Mouse (Mus musculus): ENCODE data around the gene Ostm1. TPM values are rescaled to one million over a fixed set of nuclear protein-coding genes. Genes with fewer than 3 reads are reported as not detected.
A peak's percentile ranks its signal among the peaks of the same experiment; 100 is the strongest.

Ostm1 gene
- total RNA-seq, 2 experiments from 2014 or later, result 53.0 to 54.7 TPM

DNA sequence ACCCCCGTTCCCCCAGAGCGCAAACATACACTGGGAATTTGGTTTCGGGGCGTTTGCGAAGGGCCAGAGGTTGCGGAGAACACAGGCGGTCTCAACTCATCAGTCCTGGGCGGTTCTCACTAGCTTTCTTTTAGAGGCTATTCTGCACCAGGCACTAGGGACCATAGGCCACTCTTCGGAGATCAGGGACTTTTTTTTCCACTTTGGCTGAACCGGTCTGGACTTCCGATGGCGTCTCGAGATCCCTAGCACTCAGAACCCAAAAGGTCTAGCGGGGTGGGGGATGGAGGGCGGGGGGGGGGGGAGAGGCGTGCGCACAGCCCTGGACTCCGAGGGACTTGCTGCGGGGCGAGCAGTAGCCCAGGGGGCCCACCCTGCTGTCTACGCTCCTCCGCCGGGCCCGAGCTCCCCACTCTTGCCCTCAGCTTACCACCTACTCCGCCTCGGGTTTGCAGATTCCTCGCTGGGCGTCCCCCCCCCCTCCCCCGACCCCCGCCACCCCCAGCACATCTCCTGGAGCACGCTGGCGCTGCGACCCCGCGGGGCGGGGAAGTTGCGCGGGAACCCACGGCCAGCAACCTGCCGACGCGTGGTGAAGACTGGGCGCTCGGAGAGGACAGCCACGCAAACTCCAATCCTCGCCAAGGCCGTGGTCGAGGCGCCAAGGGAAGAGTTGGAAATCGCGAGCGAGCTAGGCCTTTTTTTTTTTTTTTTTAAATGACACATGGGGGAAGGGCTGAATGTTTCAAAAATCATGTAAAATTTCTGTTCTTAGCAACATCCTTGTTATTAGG, 52.1 kb downstream of the Ostm1 start:
- no peak overlapping the region for H3K27ac ChIP-seq
- TF ChIP-seq CTCF (conservative IDR thresholded peaks at IDR 0.05), result no peak
- peak overlapping the region; percentile 27; the same call in 1 of the 2 replicates for H3K4me3 ChIP-seq
- DNase-seq (ENCODE audit: low spot score in 2 of 2), result no peak

GRCm38 (mm10) chr10:42636360-42637182, 52.9 kb downstream of the Ostm1 start:
- Histone ChIP-seq H3K4me3 (no peak overlapping the region), H3K27ac (no peak overlapping the region)
- no peak for TF ChIP-seq CTCF (conservative IDR thresholded peaks at IDR 0.05)
- no peak for DNase-seq (ENCODE audit: low spot score in 2 of 2)

- Histone ChIP-seq H3K4me3 (no peak overlapping the region), H3K27ac (no peak overlapping the region)
- DNase-seq (ENCODE audit: low spot score in 2 of 2), result peak; percentile 35 to 77
- peak; percentile 81 for TF ChIP-seq CTCF (conservative IDR thresholded peaks at IDR 0.05)
Measured at GRCm38 (mm10) chr10:42637183-42637788, 53.7 kb downstream of the Ostm1 start.

- DNase-seq (ENCODE audit: low spot score in 2 of 2), result no peak
- no peak overlapping the region for H3K27ac ChIP-seq
- no peak for TF ChIP-seq CTCF (conservative IDR thresholded peaks at IDR 0.05)
- H3K4me3 ChIP-seq, result no peak overlapping the region
Measured at GRCm38 (mm10) chr10:42639856-42640255, 56.2 kb downstream of the Ostm1 start.

DNA sequence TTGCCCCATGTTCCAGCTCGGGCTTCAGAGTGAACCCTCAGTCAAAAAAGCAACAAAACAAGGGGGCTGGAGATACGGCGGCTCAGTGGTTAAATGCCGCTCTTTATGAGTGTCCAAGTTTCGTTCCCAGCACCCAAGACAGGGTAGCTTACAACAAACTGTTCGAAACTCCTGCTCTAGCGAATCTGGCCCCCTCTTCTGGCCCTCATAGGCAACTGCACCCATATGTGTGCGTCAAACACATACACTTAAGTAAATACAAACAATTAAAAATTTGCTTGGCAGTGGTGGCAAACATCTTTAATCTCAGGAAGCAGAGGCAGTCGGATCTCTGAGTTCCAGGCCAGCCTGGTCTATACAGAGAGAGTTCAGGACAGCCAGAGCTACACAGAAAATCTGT, 60.0 kb downstream of the Ostm1 start:
- H3K4me3 ChIP-seq, result no peak overlapping the region
- no peak overlapping the region for H3K27ac ChIP-seq
- no peak for DNase-seq (ENCODE audit: low spot score in 2 of 2)
- TF ChIP-seq CTCF (conservative IDR thresholded peaks at IDR 0.05), result peak; percentile 34; the same call in 1 of the 2 replicates

DNA sequence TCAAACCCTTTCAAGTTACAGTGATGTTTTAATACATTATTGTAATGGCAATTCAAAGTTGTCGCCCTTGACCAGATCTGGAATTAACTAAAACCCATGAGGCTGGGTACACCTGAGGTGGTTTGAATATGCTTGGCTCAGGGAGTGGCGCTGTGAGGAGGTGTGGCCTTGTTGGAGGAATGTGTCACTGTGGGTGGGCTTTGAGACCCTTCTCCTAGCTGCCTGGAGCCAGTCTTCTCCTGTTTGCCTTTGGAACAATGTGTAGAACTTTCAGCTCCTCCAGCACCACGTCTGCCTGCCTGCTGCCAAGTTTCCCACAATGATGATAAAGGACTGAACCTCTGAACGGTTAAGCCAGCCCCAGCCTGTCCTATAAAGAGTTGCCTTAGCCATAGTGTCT, 62.7 kb downstream of the Ostm1 start:
- H3K27ac ChIP-seq, result no peak overlapping the region
- no peak for DNase-seq (ENCODE audit: low spot score in 2 of 2)
- no peak overlapping the region for H3K4me3 ChIP-seq
- no peak for TF ChIP-seq CTCF (conservative IDR thresholded peaks at IDR 0.05)

DNA sequence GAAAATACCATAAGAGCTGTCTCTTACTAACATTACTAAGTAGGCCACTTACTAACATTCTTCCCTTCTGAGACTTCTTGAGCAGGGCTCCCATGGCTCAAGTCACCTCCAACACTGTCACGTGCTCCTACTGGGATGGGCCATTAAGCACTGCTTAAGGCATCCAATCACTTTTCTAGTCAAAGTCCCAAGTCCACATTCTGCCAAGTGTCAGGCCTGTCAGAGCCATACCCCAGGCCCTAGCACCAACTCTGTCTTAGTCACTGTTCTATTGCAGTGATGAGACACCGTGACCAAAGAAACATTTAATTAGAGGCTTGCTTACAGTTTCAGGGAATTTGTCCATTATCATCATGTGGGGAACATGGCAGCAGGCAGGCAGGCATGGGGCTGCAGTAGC, 78.3 kb downstream of the Ostm1 start:
- no peak for TF ChIP-seq CTCF (conservative IDR thresholded peaks at IDR 0.05)
- Histone ChIP-seq H3K4me3 (no peak overlapping the region), H3K27ac (no peak overlapping the region)
- DNase-seq (ENCODE audit: low spot score in 2 of 2), result no peak

DNA sequence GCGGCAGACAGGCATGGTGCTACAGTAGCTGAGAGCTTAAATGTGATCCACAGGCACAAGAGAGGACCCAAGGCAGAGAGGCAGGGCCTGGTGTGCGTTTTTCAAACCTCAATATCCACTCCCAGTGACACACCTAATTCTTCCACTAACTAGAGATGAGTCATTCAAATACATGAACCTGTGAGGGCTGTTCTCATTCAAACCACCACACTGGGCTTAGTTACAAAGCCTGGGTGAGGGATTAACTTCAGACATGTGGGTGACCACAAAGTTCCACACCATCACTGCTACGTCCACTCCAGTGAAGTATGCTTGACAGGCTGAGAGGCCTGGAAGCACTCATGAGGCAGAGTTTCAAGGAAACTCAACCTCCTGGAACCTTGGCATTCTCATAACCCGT, 86.3 kb downstream of the Ostm1 start:
- DNase-seq (ENCODE audit: low spot score in 2 of 2), result no peak
- Histone ChIP-seq H3K27ac (no peak overlapping the region), H3K4me3 (no peak overlapping the region)
- no peak for TF ChIP-seq CTCF (conservative IDR thresholded peaks at IDR 0.05)

GRCm38 (mm10) chr10:42672798-42673197, 89.2 kb downstream of the Ostm1 start:
- no peak for TF ChIP-seq CTCF (conservative IDR thresholded peaks at IDR 0.05)
- Histone ChIP-seq H3K27ac (no peak overlapping the region), H3K4me3 (no peak overlapping the region)
- DNase-seq (ENCODE audit: low spot score in 2 of 2), result no peak

DNA sequence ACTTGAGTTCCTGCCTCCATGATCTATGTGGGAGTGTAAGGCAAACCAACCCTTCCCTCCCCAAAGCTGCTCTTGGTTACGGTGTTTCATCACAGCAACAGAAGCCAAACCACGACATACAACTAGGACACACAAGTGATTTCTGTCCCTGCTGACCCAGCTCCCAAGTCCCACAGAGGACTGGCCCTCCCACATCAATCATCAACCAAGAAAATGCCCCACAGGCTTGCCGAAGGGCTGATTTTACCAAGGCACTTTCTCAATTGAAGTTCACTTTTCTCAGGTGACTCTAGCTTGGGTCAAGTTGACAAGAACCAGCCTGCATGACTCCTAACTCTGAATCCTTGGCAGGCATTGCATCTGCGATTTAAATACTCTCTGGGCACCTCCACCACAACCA, 91.9 kb downstream of the Ostm1 start:
- TF ChIP-seq CTCF (conservative IDR thresholded peaks at IDR 0.05), result no peak
- H3K4me3 ChIP-seq, result no peak overlapping the region
- H3K27ac ChIP-seq, result no peak overlapping the region
- no peak for DNase-seq (ENCODE audit: low spot score in 2 of 2)

- H3K27ac ChIP-seq, result peak overlapping the region; percentile 90; the same call in 1 of the 2 replicates
- no peak for TF ChIP-seq CTCF (conservative IDR thresholded peaks at IDR 0.05)
- H3K4me3 ChIP-seq, result peak overlapping the region; percentile 99
- no peak for DNase-seq (ENCODE audit: low spot score in 2 of 2)
Measured at GRCm38 (mm10) chr10:42678331-42678730, 94.7 kb downstream of the Ostm1 start.

DNA sequence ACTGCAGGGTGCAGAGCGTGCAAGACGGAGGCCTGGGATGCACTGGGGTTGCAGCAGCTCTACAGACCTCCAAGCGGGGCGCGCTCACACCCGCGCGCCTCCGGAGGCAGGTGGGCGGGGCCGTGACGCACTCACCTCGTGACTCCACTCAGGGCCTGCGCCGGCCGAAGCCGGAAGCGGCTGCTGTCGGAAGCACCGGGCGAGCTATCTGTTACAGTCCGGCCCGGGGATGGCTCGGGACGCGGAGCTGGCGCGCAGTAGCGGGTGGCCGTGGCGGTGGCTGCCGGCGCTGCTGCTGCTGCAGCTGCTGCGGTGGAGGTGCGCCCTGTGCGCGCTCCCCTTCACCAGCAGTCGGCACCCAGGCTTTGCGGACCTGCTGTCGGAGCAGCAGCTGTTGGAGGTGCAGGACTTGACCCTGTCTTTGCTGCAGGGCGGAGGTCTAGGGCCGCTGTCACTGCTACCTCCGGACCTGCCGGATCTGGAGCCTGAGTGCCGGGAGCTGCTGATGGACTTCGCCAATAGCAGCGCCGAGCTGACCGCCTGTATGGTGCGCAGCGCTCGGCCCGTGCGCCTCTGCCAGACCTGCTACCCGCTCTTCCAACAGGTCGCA, 95.2 kb downstream of the Ostm1 start:
- TF ChIP-seq CTCF (conservative IDR thresholded peaks at IDR 0.05), result peak; percentile 35
- DNase-seq (ENCODE audit: low spot score in 2 of 2), result peak; percentile 92 to 95
- Histone ChIP-seq H3K27ac (peak overlapping the region; percentile 90), H3K4me3 (peak overlapping the region; percentile 99)

DNA sequence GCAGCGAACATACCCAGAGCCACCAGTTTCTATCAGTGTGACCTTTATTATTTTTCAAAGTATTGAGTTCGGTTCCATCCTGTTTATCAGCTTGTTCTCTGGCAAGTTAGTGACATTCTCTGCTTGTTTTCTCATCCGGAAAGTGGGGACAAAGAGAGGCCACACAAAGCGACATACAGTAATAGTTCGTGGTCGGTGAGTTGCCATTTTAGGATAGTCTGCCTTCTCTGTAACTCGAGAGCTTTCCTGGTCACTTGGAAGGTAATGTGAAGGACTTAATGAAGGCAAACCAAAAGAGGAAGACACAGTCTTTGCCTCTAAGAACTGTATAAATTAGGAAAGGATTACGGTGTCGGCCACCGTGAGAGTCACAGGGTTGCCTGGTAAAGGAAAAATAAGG, 96.0 kb downstream of the Ostm1 start:
- no peak for DNase-seq (ENCODE audit: low spot score in 2 of 2)
- H3K4me3 ChIP-seq, result peak overlapping the region; percentile 99
- TF ChIP-seq CTCF (conservative IDR thresholded peaks at IDR 0.05), result no peak
- 0 out of 2 replicates have a peak overlapping the region, but pooled peaks have one; percentile 90 for H3K27ac ChIP-seq

Measured in layer of hippocampus, adult 2 months (tissue).